Mouse (Mus musculus): Measurements from ENCODE around the gene Mcpt2.

GRCm38 (mm10) chr14:56086711-56087110 is 44.9 kb downstream of the Mcpt2 start:
- no peak for TF ChIP-seq POLR2A (IDR thresholded peaks at IDR 0.05; ENCODE audit: borderline replicate concordance, control insufficient read depth, low read depth, low read length)
- TF ChIP-seq CTCF (IDR thresholded peaks at IDR 0.05; ENCODE audit: control insufficient read depth, insufficient read depth, low read length): no peak
